ENCODE assay signal across 8 mouse cellular contexts in the genomic region with DNA sequence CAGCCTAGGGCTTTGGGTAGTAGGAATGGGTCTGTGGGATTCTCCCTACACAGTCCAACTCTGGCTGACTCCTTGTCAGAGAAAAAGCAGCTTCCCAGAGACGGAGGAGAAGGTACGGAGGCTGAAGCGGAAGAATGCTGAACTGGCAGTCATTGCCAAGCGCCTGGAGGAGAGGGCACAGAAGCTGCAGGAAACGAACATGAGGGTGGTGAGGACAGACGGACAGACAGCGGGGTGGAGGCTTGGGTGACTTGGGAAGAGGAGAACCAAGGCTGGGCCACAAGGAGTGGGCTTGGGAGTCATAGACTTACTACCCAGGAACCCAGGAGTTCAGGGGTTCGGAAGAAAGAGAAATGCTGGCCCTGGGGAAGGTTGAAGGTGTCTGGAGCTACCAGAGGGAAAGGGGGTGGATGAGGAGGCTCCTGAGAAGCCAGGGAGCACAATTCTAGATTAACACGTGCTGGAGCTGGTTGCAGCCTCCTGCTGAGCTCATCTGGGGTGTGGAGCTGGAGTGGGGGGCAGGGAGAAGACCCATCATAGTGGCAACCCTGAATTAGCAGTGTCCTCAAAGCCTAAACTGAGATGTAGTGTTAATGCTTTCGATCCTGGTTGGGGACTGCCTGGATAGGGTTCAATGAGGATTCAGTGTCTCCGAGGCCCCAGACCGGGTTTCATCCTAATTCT. TPM values are rescaled to one million over a fixed set of nuclear protein-coding genes. Genes with fewer than 3 reads are reported as not detected.
DNase-seq lines count a peak whose midpoint lies in the region; ATAC-seq and TF ChIP-seq lines count a peak whose summit lies in the region.

No protein-coding gene starts in this region.

- H3K4me2 ChIP-seq in lung, embryonic 16.5 days (ENCODE audit: low read depth, low read length), result peak overlapping the region; percentile 69; the same call in 1 of the 2 replicates
- H3K4me2 ChIP-seq in forebrain, embryonic 14.5 days (ENCODE audit: low read length), result peak overlapping the region; percentile 96
- H3K4me2 ChIP-seq in limb, embryonic 14.5 days (replicated peaks; ENCODE audit: low read depth, low read length, severe bottlenecking), result peak overlapping the region; percentile 96

- 40% methylated on average over 12 of the region's 12 CpGs for WGBS in lung, embryonic 16.5 days
- WGBS in forebrain, embryonic 14.5 days, result 43% methylated on average over 12 of the region's 12 CpGs
- WGBS in limb, embryonic 14.5 days, result 43% methylated on average over 12 of the region's 12 CpGs

- DNase-seq in lung, postnatal 4 days, result no peak
- peak; percentile 5 for DNase-seq in forebrain, embryonic 14.5 days (ENCODE audit: low spot score)
- DNase-seq in limb, embryonic 14.5 days (ENCODE audit: low spot score), result no peak
- peak; percentile 31 for DNase-seq in right cerebral cortex, postnatal 25 days
- no peak for DNase-seq in urinary bladder, postnatal 4 days (ENCODE audit: low spot score in 2 of 2)
- DNase-seq in kidney, adult 9 months, result no peak
- DNase-seq in thymus, postnatal 4 days, result no peak

- no peaks in the 10 kb centered on the region for H3K9me3 ChIP-seq in lung, embryonic 16.5 days (ENCODE audit: control insufficient read depth, low read length)
- no peaks in the 10 kb centered on the region for H3K9me3 ChIP-seq in forebrain, embryonic 14.5 days (replicated peaks; ENCODE audit: control insufficient read depth, low read length)
- H3K9me3 ChIP-seq in limb, embryonic 14.5 days (ENCODE audit: control insufficient read depth, low read length), result no peaks in the 10 kb centered on the region

- no peaks in the 10 kb centered on the region for H3K36me3 ChIP-seq in lung, embryonic 16.5 days (ENCODE audit: control insufficient read depth, insufficient read depth, low read length)
- 0 out of 2 replicates have a peak, but pooled peaks cover 10% of the 10 kb centered on the region for H3K36me3 ChIP-seq in forebrain, embryonic 14.5 days (ENCODE audit: control insufficient read depth, insufficient read depth, low read length)
- no peaks in the 10 kb centered on the region for H3K36me3 ChIP-seq in limb, embryonic 14.5 days (ENCODE audit: control insufficient read depth, insufficient read depth, low read length)

- ATAC-seq in lung, embryonic 16.5 days (ENCODE audit: low read depth), result no peak
- ATAC-seq in forebrain, embryonic 14.5 days, result no peak
- no peak for ATAC-seq in limb, embryonic 14.5 days (ENCODE audit: low FRiP score, low read depth)

- peaks cover 66% of the 10 kb centered on the region for H3K27me3 ChIP-seq in lung, embryonic 16.5 days (ENCODE audit: control insufficient read depth, insufficient read depth, low read depth, low read length)
- peaks cover 9% of the 10 kb centered on the region; the same call in 1 of the 2 replicates for H3K27me3 ChIP-seq in forebrain, embryonic 14.5 days (replicated peaks; ENCODE audit: control insufficient read depth, insufficient read depth, low read length)
- H3K27me3 ChIP-seq in limb, embryonic 14.5 days (ENCODE audit: control insufficient read depth, insufficient read depth, low read length), result peaks cover 56% of the 10 kb centered on the region

- H3K27ac ChIP-seq in lung, embryonic 16.5 days (ENCODE audit: low read length), result no peak overlapping the region
- H3K27ac ChIP-seq in forebrain, embryonic 14.5 days (ENCODE audit: low read depth, low read length), result peak overlapping the region; percentile 44
- H3K27ac ChIP-seq in limb, embryonic 14.5 days (replicated peaks; ENCODE audit: low read depth, low read length), result no peak overlapping the region

- TF ChIP-seq POLR2A in limb, embryonic 14.5 days (IDR thresholded peaks at IDR 0.05; ENCODE audit: borderline replicate concordance, extremely low read depth, insufficient read depth, insufficient read length), result no peak

- H3K9ac ChIP-seq in lung, embryonic 16.5 days (ENCODE audit: low read length), result no peak overlapping the region
- peak overlapping the region; percentile 82 for H3K9ac ChIP-seq in forebrain, embryonic 14.5 days (ENCODE audit: low read length)
- no peak overlapping the region for H3K9ac ChIP-seq in limb, embryonic 14.5 days (ENCODE audit: low read depth, low read length, severe bottlenecking)

- peaks cover 5% of the 10 kb centered on the region for H3K4me1 ChIP-seq in lung, embryonic 16.5 days (replicated peaks; ENCODE audit: control insufficient read depth, insufficient read depth, low read length)
- H3K4me1 ChIP-seq in forebrain, embryonic 14.5 days (ENCODE audit: control insufficient read depth, insufficient read depth, low read length), result peaks cover 31% of the 10 kb centered on the region
- H3K4me1 ChIP-seq in limb, embryonic 14.5 days (ENCODE audit: control insufficient read depth, insufficient read depth, low read length), result peaks cover 12% of the 10 kb centered on the region

- no peak overlapping the region for H3K4me3 ChIP-seq in lung, embryonic 16.5 days (ENCODE audit: low read length)
- peak overlapping the region; percentile 58 for H3K4me3 ChIP-seq in forebrain, embryonic 14.5 days (ENCODE audit: low read depth, low read length)
- no peak overlapping the region for H3K4me3 ChIP-seq in limb, embryonic 14.5 days (replicated peaks; ENCODE audit: low read length)

RNA-seq across cellular contexts. Expression of a gene that starts 2.5 kb away (rescaled TPM):
- polyA plus RNA-seq in lung, embryonic 16.5 days (2015; fragmentation: Nextera tagmentation; extraction: Ambion mirVana), result 1.6 and 2.3 TPM in 2 replicates
- 13.5 and 20.2 TPM in 2 replicates for polyA plus RNA-seq in forebrain, embryonic 14.5 days (2014; fragmentation: Nextera tagmentation; extraction: Ambion mirVana)
- 6.5 and 7.3 TPM in 2 replicates for polyA plus RNA-seq in limb, embryonic 14.5 days (2012; rRNA removed)
- polyA plus RNA-seq in limb, embryonic 14.5 days (2014; fragmentation: Nextera tagmentation; extraction: Ambion mirVana), result 2.2 and 2.9 TPM in 2 replicates

RNA-seq across cellular contexts. Expression of a gene that starts 25.5 kb away (rescaled TPM):
- 143 and 167 TPM in 2 replicates for polyA plus RNA-seq in lung, embryonic 16.5 days (2015; fragmentation: Nextera tagmentation; extraction: Ambion mirVana)
- 160 and 203 TPM in 2 replicates for polyA plus RNA-seq in forebrain, embryonic 14.5 days (2014; fragmentation: Nextera tagmentation; extraction: Ambion mirVana)
- 106 and 121 TPM in 2 replicates for polyA plus RNA-seq in limb, embryonic 14.5 days (2012; rRNA removed)
- polyA plus RNA-seq in limb, embryonic 14.5 days (2014; fragmentation: Nextera tagmentation; extraction: Ambion mirVana), result 167 and 181 TPM in 2 replicates

RNA-seq across cellular contexts. Expression of a gene that starts 30.5 kb away (rescaled TPM):
- 0.64 and 3.4 TPM in 2 replicates for polyA plus RNA-seq in lung, embryonic 16.5 days (2015; fragmentation: Nextera tagmentation; extraction: Ambion mirVana)
- 0.22 and 0.23 TPM in 2 replicates for polyA plus RNA-seq in forebrain, embryonic 14.5 days (2014; fragmentation: Nextera tagmentation; extraction: Ambion mirVana)
- 1.1 and 3.3 TPM in 2 replicates for polyA plus RNA-seq in limb, embryonic 14.5 days (2012; rRNA removed)
- 1.7 TPM in 2 replicates for polyA plus RNA-seq in limb, embryonic 14.5 days (2014; fragmentation: Nextera tagmentation; extraction: Ambion mirVana)

Comparison
In these comparisons a context has a peak if more than half of its experiments do, and no peak if none do; other contexts are left out.
1. DNase-seq: peak in forebrain, embryonic 14.5 days (single experiment) and right cerebral cortex, postnatal 25 days (single experiment); none in lung, postnatal 4 days (0 of 2), limb, embryonic 14.5 days (single experiment), urinary bladder, postnatal 4 days (0 of 2), kidney, adult 9 months (single experiment) and thymus, postnatal 4 days (single experiment).
2. Peak in every context shown above with its lines, with median percentiles within 50 percentile points of each other: H3K4me2 ChIP-seq.